Mouse (Mus musculus) cerebellum, adult 9-10 months (tissue): ENCODE data around the gene 4933428G20Rik.

ENCODE experiments used
- DNase-seq: peaks from one replicate; pipeline ENCODE4 v3.0.0; 2022

The 4933428G20Rik gene

DNA sequence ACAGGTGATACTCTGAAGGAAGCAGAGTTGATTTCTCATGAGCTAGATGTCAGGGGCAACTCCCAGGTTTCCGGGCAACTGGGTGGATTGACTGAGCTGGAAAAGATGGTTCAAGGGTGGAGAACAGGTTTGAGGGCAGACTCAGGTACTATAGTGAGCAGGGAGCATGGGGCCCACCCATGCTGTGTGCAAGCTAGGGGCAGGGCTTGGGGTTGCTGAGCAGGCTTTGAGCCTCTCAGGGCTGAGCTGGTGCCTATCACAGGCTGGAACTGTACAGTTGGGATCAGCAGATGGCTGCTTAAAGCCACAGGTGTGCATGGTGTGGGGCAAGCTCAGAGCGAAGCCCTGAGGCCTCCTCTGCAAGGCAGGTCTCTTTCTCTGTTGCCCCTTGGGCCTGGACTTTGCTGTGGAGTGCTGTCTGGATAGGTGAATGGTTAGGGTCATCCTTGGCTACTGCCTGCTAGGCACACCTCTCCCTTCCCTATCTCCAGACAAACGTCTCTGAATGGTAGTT lies 38.8 kb downstream of the 4933428G20Rik start:
- DNase-seq, result no peak

- no peak for DNase-seq
Measured at GRCm38 (mm10) chr11:97457120-97457519, 43.0 kb downstream of the 4933428G20Rik start.

DNA sequence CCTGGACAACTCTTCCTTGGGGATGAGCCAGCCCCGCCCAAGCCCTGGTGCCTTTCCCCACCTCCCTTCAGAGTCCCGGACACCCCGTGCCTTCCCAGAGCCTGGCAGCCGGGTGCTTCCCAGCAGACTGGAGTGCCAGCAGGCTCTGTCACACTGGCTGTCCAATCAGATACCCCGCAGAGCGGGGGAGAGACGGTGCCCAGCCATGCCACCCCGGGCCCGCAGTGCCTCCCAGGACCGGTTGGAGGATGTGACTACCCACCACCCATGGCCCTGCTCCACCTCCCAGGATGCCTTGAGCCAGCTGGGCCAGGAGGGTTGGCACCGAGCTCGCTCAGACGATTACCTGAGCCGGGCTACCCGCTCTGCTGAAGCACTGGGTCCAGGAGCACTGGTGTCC lies 48.5 kb downstream of the 4933428G20Rik start:
- DNase-seq, result peak; percentile 82

DNA sequence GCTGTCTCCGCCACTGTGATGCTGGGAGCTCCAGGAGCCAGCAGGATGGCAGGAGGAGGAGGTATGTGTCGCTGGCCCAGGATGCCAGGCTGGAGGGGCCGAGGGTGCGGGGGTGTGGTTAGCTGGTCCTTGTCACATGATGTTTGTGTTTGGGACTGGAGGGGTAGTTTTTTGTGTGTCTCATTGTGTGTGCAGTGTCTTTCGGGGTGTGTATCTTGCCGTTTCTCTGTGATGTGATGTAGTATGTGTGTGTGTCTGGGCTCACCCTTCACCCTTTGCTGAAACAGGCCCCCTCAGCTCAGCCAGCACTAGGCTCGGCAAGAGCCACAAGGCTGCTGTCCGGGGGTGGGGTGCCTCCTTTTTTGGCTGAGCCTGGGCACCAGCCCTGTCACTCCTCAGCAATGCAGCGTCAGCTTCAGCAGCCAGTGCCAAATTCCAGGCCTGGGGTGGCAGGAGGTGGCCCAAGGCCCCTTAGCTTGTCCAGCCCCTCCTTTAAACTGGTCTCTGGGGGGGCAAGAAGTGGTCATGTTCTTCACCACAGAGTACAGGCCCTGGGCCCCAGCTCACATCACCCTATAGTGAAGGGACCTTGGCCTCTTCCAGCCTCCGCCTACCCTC lies 49.7 kb downstream of the 4933428G20Rik start:
- DNase-seq, result peak; percentile 67

DNA sequence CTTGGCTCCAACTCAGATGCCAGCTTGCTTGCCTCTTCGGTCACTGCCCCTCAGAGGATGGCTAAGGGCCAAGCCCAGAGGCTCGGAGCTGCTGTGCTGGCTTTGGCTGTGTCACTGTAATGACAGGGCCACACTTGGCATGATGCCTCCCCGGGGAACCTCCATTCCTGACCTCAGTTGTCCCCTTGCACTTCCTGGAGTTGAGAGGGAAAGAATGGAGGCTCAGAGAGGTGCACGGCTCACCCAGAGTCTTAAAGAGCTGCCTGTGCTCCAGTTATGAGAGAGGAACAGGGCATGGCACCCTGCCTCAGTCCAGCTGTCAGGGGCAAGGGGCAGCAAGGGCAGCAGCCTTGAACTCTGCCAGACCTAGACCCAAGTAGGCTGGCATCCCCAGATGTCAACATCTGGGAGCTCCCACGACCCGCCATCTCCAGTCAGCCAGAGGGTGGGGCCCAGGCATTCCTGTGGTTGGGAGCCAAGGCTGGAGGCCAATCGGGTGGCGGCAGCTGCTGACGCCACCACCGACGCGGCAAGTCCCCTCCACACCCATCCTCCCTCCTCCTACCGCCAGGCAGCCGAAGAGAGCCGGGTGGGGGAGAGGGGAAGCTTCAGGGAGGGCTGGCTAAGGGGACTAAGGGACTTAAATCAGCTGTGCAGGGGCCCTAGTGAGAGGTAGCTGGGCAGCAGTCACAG lies 50.4 kb downstream of the 4933428G20Rik start:
- peak; percentile 78 for DNase-seq

GRCm38 (mm10) chr11:97448611-97449394 lies 51.3 kb downstream of the 4933428G20Rik start:
- DNase-seq, result no peak

- no peak for DNase-seq
Measured at GRCm38 (mm10) chr11:97447979-97448378, 52.2 kb downstream of the 4933428G20Rik start.

- no peak for DNase-seq
Measured at GRCm38 (mm10) chr11:97445999-97446511, 54.1 kb downstream of the 4933428G20Rik start.

DNA sequence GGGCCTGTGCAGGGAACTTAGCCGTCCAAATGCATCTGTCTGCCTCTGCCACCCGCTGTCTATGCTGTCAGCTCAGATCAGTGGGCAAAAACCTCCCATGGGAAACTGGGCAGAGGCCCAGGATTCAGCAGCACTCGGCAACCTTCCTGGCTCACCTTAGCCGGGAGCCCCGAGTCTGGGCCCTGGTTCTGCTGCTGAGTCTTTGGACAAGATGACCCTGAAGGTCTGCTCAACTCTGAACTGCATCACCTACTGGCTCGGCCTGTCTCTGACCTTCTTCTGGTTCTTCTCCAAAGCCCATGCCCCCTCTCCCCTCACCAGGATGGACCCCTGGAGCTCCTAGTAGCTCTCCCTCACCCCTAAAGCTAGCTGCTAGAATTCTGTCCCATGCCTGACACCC lies 54.5 kb downstream of the 4933428G20Rik start:
- DNase-seq, result no peak

- no peak for DNase-seq
Measured at GRCm38 (mm10) chr11:97442891-97443675, 57.1 kb downstream of the 4933428G20Rik start.

- no peak for DNase-seq
Measured at GRCm38 (mm10) chr11:97441658-97442125, 58.4 kb downstream of the 4933428G20Rik start.

DNA sequence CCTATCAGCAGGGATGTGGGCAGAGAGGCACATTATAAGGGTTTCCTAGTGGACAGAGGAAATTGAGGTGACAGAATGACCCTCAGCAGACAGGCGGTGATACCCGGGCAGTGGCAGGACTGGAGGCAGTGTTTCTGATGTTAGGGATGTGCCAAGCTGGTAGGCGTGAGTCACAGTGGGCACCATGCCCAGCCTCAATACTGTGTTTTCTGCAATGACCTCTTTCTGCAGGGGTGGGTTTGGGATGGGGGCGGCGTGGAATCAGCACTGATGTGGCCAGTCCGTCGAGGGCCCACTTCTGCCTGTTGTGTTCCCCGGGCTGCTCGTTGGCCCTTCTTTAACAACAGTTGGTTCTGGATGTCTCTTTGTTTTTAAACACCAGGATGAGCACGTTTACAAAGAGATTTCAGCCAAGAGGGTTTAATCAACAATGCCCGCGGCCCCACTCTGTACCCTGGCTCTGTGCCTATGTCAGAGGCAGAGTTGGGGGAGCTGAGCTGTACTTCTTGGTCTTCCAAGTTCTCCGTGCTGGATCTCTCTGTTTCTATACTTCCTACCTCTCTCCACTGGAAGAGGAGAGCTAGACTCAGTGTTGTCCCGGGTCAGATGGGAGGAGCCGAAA lies 59.0 kb downstream of the 4933428G20Rik start:
- no peak for DNase-seq
